Mouse (Mus musculus): ENCODE results near the gene Csrnp3.

Gene Csrnp3

GRCm38 (mm10) chr2:65953726-65954340 lies 108.3 kb downstream of the Csrnp3 start:
- DNase-seq: no peak

DNA sequence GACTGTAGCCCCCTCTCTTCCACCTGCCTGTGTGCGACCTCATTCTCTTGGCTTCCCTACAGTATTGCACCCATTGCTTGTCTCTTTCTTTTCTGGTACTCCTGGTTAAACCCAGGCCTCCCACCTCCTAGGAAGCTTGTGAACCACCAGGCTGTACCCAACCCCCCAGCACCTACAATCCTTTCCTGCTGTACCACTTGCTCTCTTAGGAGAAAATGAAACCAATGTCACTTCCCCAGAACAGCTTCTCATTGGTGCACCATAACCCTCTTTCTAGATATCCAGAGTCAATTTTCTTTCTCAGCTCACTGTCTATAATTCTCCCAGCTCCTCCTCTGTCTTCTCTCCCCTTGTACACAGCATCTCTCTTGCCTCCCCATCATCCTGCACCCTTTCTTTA lies 110.2 kb downstream of the Csrnp3 start:
- DNase-seq: no peak

DNA sequence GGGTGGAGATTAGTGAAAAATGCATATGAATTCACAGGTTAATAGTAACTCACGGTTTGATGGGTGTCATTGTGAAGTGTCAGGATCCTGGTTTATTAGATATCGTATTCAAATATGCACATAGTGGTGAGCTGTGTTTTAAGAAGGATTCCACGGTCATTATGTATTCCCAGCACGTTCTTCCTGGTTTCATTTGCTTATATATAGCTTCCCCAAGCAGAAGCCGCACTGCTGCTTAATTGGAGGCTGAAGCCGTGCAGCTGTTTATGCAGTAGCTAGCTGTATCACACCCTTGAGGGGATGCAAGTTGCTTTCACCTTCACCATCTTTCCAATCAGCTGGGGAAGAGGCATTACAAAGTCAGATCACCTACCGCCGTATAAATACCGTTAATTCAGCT lies 111.2 kb downstream of the Csrnp3 start:
- DNase-seq: no peak

DNA sequence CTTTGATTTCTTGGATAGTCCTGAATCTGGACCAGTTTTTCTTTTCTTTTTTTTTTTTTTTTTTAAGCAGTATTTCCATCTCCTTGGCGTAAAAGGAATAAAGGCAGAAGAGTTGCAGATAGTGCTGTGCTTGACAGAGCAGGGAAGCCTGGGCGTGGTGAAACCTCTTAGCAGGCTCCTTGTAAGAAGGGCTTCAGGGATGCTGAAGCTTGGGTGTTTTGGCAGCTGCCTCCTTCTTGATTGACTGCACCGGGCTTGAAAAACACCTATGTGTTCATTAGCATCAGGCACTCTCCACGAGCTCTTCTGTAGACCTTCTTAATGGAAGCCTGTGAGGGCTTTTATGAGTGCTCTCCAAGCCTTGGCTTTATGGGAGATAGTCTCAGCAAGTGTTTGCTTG lies 117.9 kb downstream of the Csrnp3 start:
- DNase-seq: no peak

DNA sequence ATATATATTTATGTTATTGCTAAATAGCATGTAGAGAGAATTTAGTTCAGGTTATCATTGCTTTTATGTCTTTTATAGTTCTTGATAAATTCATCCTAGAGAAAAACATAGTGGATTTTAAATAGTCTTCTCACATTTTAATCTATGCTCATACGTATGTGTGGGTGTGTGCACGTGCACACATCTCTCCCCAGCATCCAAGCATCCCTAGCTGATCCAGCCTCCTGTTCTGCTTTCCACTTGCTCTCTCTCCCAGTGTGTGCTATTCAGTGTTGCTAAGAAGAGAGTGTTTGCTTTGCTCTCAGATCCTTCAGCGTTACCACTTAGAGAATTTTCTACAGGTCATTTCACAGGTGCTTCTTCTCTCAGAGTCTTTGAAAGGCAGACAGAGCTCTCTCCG lies 123.2 kb downstream of the Csrnp3 start:
- no peak for DNase-seq

DNA sequence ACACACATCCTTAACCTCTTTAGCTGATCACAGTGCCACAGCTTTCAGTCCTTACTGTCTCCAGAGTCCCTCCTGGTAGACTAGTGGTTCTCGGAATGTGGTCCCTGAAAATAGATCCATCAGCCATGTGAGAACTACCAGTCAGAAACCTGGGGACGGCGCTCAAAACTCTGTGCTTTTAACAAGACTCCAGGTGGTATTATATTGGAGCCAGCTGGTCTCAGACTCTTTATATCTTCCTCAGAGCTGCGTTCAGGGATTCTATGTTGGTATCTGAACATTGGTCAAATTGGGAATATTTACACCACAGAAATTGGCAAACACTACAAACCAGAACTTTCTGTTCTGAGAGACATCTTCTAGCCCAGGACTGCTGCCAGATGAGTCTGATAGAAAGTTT lies 128.3 kb downstream of the Csrnp3 start:
- no peak for DNase-seq

- DNase-seq: no peak
These were observed 129.8 kb downstream of the Csrnp3 start for GRCm38 (mm10) chr2:65975383-65975782.

DNA sequence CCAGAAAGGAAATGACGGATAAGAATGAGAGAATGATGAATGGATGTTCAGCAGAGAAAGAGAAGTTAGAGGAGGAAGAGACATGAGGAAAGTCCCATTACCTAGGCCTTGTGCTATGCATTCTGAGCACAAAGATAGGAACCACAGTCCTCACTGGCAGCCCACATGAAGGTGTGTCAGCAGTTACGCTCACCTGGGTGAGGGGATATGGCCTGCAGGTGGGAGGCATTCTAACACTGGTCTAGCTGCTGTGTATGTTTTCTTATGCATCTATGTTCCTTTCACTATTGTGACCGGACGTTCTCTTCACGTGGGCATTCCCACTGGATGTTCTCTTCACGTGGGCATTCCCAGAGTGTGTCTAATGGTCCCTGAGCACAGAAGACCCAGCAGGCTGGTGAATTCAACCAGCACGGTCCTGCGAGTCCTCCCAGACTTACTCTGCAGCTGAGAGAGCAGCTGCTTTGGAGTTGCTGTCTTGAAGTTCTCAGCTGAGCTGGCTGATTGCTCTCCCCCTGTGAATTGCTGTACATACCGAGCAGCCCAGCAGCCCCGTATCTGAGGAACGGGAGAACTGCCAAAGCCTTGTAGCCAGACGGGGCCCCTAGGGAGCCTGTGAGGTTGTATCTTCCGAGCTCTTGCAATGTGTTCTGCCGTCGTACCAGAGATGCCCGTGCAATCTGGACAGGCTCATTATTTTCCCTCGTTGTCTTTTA lies 133.9 kb downstream of the Csrnp3 start:
- DNase-seq: peak; percentile 46 to 57

DNA sequence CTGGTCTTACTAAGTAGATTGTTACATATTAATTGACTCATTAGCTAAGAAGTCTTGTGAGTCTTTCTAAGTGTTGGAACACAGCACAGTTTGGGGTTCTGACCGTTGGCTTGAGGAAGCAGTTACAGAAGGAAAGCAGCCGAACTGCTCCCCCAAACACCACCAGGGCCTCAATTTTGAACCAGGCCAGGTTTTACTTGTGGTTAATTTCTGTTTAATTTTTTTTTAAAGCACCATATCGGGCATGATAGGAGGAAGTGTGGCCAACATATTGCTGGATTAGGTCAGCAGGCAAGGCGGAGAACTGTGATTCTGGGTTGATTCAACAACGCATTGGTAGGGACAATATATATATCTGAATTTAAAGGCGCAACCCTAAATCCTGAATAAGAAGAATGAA lies 135.9 kb downstream of the Csrnp3 start:
- DNase-seq: no peak

DNA sequence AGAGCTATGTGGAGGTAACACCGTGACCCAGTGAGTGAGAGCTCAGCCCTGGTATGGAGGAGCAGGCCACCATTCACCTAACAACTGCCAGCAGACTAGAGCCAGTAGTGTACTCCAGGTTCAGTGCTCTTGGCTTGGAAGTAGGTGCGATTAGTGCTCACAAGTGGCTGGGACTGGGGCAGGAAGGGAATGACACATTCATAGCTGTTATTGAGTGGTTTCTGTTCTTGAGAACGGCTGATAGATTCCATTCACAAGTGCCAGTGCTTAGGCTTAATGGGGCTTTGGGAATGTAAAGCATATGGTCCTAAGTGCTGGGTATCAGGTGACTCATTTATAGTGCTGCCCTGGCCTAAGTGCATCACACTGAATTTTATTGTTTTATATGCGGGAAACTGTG lies 136.4 kb downstream of the Csrnp3 start:
- no peak for DNase-seq

DNA sequence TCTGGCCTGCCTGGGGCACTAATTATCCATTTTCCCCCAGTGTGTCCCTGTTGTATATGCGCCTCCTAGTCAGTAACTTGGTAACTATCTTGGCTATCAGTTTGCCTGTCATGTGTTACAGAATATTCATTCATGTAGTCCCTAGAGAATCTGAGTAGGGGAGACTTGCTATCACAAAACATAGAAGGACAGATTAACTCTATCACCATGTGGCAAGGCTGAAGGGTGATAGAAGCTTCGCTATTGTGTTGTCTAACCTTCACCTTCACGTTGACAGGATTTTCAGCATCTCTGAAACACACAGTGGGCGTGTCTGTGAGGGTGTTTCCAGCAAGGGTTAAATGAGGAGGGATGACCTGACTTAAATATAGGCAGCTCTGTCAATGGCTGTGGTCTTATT lies 140.1 kb downstream of the Csrnp3 start:
- DNase-seq: no peak

DNA sequence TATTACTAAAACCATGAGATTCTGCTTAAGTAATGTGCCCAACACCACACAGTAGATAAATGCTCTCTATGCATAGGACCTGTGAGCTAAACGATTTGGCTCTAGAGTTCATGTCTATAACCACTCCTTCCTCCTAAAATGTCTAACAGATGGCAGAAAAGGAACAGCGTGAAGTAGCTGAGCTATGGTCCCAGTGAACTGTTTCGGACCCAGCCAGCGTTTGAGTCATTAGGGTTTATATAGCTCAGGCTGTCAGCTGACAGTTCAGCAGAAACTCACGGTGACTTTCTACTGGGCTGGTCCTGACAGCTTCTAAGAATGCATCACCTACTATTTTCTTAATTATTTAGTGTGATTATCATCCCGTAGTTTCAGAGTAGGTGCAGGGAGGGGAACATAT lies 141.5 kb downstream of the Csrnp3 start:
- peak in 1 of 2 experiments; percentile 44 for DNase-seq

- no peak for DNase-seq
These were observed 142.0 kb downstream of the Csrnp3 start for GRCm38 (mm10) chr2:65987588-65987987.

- no peak for DNase-seq
These were observed 143.2 kb downstream of the Csrnp3 start for GRCm38 (mm10) chr2:65988788-65989187.

- DNase-seq: no peak
These were observed 144.5 kb downstream of the Csrnp3 start for GRCm38 (mm10) chr2:65990108-65990507.

- no peak for DNase-seq
These were observed 145.2 kb downstream of the Csrnp3 start for GRCm38 (mm10) chr2:65990754-65991153.

- DNase-seq: peak; percentile 24 to 43
These were observed 147.8 kb downstream of the Csrnp3 start for GRCm38 (mm10) chr2:65993371-65993770.

- peak; percentile 29 to 30 for DNase-seq
These were observed 149.4 kb downstream of the Csrnp3 start for GRCm38 (mm10) chr2:65994886-65995468.

- no peak for DNase-seq
These were observed 153.2 kb downstream of the Csrnp3 start for GRCm38 (mm10) chr2:65998747-65999146.

DNA sequence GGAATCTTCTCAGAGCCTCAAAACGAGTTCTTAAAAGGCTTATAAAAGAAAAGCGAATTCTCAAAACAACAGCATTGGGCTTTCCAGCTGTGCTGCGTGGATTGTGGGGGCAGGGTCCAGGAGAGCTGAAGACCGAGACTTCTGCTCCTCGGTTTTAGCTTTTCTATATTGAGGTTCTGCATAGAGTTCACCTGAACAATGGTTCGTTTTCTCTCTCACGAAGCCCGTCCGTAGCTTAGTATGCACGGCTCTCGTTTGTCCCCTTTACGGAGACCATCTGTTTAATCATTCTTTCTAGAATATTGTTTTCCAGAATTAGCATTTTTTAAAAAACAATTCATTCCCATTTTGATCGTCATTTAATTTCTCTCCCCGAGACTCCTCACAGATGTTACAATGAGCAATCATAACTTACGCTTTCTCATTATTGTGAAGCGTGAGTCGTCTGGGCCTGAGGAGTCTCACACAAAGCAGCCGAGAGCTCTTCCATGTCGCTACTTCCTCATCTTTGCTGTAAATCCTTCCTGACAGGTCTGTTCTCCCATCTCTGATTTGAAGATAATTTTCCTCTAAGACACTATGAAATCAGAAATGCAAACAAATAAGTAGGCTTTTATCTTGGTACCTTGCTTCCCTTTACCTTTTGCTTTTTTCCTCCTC lies 163.6 kb downstream of the Csrnp3 start:
- DNase-seq: no peak

DNA sequence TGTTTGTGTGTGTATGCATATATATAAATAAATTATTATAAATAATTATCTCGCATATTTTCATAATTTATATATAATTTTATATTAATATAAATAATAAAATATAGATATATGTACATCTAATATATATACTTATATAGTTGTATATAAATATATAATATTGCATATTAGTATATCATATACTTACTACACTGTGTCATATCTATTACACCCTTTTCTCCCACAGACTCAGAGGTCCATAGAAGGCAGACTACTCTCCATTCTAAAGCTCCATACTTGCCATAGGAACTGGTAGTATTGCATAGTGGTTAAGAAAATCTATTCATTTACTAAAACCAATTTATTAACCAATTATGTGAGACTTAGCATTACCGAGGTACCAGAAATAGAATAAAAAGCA lies 164.1 kb downstream of the Csrnp3 start:
- no peak for DNase-seq

- no peak for DNase-seq
These were observed 173.1 kb downstream of the Csrnp3 start for GRCm38 (mm10) chr2:66018711-66019110.

DNA sequence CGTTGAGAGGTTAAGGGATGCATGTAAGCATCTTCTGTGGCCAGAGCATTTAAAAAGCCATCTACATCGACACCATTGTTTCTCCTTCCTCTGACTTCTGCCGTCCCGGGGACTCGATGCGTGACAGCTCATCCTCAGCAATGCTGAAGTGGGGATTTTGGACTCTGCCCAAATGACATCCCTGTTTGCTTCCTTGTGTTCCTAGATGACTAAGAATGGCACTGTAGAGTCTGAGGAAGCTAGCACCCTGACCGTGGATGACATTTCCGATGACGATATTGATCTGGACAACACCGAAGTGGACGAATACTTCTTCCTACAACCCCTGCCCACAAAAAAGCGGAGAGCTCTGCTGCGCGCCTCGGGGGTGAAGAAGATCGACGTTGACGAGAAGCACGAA lies 173.7 kb downstream of the Csrnp3 start:
- no peak for DNase-seq

GRCm38 (mm10) chr2:66023419-66023818 lies 177.9 kb downstream of the Csrnp3 start:
- DNase-seq: no peak

Data from cerebellum, postnatal 25 days (tissue).